Mouse (Mus musculus): Measurements from ENCODE around the gene Sstr4.

Gene Sstr4

DNA sequence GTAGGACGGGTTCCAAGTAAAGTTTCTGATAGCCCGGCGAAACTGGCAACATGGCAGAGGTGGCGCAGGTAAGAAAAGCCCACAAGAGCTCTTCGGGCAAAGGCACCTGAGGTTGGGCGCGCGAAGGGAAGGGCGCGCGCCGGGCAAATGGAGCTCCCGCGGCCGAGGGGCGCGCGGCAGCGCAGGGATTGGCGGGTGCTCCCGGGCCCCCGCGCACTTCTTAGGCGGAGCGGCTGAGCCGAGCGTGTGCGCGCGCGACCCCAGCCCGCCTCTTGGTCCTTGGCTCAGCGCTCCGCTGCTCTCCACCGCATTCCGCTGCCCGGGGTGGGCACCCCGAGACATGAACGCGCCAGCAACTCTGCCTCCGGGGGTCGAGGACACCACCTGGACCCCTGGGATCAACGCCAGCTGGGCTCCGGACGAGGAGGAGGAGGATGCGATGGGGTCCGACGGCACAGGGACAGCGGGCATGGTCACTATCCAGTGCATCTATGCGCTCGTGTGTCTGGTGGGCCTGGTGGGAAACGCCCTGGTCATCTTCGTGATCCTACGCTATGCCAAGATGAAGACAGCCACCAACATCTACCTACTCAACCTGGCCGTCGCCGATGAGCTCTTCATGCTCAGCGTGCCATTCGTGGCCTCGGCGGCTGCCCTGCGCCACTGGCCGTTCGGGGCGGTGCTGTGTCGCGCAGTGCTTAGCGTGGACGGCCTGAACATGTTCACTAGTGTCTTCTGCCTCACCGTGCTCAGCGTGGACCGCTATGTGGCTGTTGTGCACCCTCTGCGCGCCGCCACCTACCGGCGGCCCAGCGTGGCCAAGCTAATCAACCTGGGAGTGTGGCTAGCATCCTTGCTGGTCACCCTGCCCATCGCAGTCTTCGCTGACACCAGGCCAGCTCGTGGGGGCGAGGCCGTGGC is at the start of gene Sstr4:
Gene Sstr4, plus strand, starts transcription at position 214 of the 921 bp plus-strand sequence.
- DNase-seq (ENCODE audit: low spot score in 2 of 2): peak in 1 of 2 experiments; percentile 22

DNA sequence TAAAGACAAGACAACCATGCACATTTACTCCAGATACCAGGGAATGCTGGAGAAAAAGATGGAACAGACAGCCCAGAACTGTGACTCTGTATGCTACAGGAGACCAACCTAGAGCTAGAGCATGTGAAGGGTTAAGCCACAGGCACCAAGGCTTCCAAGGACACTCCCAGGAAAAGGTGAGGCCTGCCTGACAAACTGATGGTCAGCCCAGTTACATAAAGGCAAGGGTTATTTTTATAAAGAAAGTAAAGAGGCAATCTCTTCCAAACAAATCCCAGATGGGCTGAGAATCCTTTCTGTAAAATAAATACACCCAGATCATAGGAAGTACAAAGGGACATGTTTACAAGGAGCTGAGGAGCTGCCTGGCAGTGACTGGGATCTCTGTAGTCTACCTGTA is 49.8 kb upstream of the Sstr4 start:
- DNase-seq (ENCODE audit: low spot score in 2 of 2): no peak

DNA sequence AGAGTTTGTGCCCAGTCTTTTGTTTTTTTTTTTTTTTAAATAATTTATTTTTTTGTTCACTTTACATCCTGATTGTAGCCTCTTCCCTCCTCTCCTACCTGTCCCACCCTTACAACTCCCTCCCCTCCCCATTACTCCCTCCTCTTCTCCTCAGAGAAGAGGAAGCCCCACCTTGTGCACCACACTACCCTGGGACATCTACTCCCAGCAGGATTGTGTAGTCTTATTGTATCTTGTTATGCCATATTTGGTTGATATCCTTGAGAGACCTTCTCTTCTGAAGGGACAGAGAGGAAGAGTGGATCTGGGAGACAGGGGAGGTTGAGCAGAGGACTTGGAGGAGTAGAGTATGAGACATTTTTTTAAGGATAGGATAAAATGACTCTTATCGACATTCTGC is 48.2 kb upstream of the Sstr4 start:
- no peak for DNase-seq (ENCODE audit: low spot score in 2 of 2)

DNA sequence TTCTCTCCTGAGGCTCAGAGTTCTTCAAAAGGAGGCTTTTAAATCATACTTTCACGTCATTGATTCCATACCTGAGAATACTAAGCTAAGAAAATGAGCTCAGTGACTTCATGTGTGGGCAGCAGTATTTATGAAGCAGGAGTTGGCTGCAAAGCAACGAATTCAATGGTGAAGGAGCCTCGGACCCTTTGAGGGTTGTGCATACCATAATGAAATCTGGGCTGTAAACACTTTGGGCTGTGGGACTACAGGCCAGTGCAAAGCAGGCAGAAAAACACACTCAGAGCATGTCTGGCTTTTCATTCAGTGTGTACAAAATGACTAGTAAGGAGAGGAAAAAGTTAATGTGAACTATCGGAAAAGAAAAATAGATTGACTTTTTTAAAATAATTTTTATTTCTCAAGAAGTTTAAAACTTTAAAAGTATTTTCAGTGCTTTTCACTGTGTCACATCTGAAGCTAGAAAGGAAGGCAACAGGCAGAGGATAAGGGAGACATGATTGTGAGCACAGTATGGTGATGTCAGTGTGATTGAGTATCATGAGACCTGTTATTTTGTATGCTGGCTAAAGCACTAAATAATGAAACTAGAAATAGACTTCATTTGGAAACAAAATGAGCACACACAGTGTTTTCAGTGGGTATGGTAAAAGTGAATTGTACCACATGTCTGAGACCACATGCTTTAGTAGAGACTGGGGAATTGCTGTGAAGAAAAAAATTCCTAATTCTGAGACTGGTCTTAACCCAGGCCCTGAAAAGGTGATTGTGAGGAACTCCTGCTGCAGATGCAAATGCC is 45.4 kb upstream of the Sstr4 start:
- DNase-seq (ENCODE audit: low spot score in 2 of 2): no peak

DNA sequence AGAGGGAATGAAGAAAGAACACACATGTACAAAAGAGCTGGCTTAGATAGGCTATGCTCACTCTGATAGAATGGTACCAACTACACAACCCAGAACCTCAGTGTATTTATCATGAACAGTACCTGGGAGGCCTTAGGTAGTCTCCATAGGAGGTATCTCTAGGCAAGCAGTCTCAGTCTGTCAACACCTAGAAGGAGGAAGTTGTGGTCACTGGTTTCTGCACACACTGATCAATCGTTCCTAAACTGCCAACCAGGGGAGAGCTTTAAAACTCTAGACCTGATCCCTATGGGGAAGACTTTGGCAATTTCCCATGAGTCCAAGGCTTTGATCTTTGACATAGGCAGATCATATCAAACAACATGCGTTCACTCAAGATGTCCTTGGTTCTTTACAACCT is 44.7 kb upstream of the Sstr4 start:
- DNase-seq (ENCODE audit: low spot score in 2 of 2): no peak

DNA sequence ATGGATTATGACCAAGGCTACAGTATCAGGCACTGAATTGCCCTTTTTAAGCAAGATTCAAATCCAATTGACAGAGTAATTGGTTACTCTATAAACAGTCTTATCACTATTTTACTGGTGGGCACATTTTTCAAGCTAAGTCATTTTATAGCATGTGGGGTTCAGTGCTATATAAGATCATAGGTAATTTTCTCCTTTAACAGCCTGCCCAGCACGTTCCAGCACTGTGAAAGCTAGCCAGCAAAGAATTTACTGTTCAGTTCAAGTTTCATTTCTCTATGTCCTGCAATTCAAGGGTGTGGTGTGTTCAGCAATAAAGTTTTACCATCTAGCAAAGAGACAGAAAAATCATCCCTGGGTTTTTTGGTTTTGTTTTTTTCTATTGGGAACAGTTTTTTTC is 42.5 kb upstream of the Sstr4 start:
- no peak for DNase-seq (ENCODE audit: low spot score in 2 of 2)

DNA sequence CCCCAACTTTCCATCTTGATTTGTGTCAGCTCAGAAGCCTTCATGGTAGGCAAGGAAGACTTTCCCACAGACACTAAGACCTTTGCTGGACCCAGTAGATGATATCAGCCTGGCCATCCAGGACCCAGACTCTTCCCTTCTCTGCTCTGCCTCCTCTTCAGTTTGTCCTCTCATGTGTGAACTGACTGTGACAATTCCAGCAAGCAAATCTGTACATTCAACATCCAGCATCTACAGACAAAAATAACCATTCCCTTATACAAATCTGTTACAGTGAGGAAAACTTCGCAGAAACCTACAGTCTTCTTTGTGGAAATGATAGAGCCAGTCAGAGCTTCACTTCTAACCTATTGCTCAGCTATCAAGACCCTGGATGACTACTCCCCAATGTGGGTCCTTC is 38.0 kb upstream of the Sstr4 start:
- DNase-seq (ENCODE audit: low spot score in 2 of 2): no peak

DNA sequence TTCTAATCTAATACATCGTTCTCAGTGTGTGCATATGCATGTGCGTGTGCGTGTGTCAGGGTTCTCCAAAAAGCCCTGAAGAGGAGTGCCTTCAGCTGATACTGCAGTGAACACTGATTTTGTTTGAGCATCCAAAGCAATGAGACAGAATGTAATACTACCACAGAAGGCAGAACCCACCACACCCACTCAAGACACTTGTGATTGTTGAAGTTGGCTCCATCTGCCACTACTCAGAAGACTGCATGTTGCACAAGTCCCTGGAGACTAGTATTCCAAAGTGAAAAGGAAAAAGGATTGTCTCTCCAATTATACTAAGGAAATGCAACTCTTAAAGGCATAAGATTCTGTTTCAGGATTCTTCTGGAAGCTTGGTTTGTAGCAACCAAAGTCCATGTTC is 30.6 kb upstream of the Sstr4 start:
- DNase-seq (ENCODE audit: low spot score in 2 of 2): no peak

DNA sequence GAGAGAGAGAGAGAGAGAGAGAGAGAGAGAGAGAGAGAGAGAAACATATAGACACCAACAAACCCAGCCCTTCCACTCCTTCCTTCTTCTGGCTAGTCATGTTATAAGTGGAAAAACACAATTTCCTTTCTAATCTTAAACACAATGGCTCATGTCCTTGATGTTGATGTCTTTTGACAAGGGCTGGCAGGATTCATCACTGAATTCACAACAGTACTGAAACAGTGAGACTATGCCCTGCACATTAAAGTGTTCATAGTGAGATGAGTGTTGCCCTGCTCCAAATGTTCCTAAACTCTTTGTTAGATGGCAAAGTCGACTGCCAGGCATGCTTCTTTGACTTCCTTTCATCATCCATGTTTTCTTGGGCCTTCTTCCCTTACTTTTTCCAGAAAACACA is 29.9 kb upstream of the Sstr4 start:
- no peak for DNase-seq (ENCODE audit: low spot score in 2 of 2)

DNA sequence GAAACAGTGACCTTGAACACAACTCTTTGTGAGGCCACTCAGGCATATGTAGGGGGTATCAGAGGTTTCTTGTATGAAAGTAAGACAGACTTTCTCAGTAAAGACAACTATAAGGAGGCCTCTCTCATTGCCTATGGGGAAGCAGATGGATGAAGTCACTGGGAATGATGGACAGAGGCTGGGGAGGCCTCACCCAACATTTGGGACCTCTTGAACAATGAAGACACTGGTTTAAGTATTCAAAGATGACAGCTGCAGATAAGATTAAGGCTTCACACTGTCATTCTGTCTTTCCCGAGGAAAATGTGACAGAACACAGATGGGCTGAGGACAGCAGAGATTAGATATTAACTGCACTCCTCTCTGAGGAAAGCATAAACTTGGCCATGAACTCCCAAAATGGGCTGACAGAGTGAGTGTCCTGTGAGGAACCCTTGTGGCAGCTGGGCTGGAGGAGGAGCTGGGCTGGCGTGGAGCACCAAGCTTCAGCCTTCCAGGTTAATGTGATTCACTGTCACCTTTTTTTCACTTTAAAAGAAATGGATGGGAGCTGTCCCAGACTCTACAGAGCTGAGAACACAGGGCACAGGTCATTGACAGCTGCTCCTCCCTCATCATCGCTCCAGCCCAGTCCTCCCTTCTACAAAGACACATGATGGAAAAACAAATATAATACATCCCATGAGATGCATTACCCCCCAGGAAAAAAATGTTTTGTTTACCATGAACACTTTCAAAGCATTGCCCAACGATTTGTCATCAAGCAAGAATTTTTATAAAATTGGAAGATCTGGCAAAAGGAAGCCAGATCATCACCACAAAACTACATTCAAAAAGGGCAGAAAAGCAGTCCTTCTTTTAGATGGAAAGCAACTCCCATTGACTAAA is 23.2 kb upstream of the Sstr4 start:
- no peak for DNase-seq (ENCODE audit: low spot score in 2 of 2)

DNA sequence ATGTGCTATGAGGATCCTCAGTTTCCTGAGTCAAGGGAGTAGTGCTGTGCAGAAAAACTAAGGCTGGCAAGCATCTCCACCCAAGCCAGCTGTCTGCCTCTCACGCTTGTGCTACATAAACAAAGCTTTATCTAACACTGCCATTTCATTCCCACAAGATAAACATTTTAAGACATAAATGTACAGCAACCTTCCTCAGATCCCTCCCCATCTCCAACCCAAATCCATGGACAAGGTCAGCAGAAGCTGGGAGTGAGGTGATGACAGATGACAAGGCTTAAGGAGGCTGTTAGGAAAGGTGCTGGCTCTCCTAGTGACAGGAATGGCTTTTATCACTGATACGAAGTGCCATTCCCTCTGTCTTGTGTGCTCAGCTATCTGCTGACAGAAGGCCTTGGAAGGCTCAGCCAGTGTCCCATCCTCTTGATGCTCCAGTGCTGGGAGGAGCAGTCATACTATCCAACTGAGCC is 21.5 kb upstream of the Sstr4 start:
- DNase-seq (ENCODE audit: low spot score in 2 of 2): no peak

DNA sequence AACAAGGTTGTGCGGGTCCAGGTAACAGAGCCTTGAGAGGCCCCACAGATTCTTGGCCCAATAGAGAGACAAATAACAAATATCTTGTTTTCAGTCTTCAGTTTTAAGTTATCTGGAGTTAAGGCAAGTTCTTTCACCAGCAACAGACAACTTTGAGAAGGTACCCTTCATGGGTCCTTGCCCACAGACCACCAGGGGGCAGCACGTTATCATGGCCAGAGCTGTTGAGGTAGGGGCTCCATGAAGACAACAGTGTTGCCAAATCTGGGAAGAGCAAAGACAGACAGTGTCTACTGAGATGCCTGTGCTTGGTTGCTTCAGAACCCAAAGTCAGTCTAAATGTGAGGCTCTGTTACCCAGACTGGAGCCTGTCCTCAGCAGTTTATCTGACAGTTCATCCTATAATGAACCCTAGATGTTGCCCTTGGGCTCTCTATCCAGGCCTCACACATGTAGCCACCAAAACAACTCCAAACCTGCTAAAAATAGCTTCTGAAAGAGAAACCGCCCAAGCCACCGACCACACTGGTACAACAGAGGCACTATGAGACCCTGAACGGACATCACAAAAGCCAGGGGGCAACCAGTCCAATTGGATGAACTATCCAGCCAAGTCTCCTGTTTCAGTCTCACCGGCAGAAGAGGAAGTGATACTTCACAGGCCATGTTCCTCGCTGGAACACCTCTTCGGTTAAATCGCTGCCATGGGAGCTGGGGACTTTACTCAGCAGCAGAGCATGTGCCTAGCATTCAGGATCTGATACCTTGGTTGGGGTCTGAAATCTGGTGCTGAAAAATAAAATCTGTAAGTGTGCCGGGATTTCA is 19.6 kb upstream of the Sstr4 start:
- DNase-seq (ENCODE audit: low spot score in 2 of 2): peak; percentile 22 to 71

DNA sequence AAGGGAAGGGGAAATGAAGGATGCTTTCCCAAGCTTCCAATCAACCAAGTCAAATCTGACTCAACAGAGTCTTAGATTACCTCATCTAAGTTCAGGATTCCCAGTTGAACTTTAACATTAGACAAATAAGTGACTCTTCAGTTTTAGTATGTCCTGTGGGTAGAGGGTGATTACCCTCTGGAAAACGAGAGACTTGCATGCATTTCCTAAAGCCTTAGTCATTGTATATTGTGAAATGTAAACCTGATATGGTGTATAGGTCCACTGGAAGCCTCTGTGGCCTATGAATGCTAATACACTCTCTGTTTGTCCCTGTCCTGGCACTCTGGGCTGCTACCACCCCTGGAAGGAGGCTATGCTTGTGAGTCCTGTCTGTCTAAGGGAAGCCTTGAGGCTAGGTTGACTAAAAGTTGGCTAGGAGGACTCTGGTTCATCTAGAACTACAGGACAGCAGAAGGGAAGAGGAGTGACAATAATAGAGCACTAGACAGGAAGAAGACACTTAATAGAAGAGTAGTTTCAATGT is 16.3 kb upstream of the Sstr4 start:
- no peak for DNase-seq (ENCODE audit: low spot score in 2 of 2)

DNA sequence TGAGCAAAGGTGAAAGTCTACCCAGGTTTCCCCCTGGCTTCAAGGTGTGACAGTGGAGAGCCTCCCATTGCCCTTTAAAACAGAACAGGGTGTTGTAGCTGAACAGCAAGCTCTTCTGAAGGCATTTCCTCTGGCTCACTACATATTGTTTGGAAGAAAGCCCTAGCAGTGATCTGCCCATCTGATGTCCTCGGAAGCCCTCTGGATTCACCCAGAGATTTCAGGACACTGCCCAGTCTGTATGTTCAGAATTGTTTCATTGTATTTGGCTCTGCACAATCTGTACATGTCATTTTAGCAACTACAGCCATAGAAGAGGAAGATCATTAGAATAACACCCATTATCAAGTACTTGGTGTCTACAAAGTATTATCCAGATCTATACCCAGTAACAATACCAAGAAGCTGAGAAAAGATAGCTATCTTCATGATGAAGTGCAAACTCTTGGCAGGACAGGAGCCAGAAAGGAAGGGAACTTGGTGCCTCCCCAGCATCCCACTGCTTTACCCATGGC is 15.2 kb upstream of the Sstr4 start:
- no peak for DNase-seq (ENCODE audit: low spot score in 2 of 2)

DNA sequence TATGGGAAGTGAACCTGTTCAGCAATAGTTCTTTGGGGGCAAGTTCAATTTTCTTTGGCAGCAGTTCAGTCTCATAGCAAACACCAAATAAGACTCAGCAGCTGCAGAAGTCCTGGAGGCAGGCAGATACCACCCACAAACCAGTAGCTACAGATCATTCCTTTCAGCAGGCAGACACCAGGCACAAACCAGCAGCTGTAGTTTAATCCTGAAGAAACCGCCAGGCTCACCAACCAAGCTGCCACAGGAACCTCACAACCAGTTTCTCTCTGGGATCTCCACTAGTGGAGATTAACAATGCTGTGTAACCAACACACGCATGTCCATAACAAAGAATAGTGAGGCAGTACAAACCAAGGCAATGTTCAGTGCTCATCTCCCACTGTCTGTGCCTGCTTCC is 14.1 kb upstream of the Sstr4 start:
- no peak for DNase-seq (ENCODE audit: low spot score in 2 of 2)

DNA sequence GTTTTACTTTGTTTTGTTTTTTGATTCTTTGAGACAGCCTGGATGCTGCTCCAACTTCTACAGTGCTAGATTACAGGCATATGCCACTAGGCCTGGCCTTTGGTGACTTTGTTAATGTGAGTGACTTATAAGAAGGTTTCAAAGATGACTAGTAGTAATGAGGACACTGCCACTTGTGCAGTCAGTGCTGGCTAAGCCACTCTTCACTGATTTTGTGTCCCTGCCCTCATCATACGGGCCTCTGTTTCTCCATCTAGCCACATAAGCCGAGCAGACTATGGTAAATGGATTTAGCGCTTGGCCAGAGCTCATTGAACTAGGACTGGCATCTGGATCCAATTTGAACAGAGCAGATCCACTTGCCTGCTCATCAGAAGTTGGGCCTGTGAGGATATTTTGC is 8.7 kb upstream of the Sstr4 start:
- DNase-seq (ENCODE audit: low spot score in 2 of 2): no peak

DNA sequence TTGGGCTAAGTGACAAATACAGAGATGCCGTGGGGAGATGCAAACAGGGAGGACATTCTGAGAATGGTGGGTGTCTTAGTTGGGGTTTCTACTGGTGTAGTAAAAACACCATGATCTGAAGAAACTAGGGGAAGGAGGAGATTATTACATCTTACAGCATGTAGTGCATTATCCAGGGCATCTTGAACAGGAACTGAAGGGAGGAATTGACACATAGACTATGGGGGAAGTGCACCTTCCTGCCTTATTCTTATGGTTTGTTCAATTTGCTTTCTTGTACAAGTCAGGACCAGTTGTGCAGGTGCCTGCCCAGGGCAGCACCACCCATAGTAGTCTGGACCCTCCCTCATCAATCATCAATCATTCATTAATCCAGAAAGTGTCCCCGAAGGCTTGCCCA is 8.2 kb upstream of the Sstr4 start:
- DNase-seq (ENCODE audit: low spot score in 2 of 2): no peak

DNA sequence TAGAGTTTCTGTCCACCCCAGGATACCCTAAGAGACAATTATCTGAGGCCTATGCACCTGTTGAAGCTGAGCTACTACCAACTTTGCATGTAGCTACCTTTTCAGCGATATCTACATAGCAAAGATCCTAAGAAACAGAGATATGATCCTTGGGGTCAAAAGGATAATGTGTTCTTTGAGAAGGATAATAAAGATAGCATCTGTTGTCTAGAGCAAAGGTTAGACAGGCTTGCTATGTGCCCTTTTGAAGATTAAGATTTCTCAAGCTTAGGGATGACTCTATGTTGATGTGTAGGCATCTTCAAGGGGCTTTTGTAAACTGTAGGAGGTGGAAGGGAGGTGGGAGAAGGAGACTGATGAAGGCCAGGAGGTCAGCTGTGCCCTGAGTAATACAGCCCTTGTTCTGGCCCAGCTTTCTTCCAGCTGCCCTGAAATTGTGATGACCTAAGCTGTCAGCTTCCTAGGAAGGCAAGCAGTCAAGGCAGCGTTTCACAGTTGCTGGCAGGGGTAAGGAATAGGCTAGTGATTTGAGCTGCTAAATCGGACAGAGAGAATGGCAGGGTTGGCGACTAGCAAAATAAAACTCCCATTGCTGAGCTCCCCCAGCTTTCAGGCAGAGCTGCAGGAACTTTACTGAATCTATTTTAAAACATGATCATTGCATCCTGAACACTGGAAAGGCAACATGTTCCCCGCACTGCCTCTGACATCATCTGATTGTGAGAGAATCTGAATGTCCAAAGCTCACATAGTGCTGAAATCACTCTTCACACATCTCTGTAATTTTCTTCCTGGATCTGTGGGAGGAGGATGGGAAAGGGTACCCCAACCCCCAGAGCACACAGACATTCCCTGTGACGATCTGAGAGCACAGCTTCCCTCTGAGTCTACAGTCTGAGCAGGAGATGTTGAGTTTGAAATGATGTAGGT is 7.2 kb upstream of the Sstr4 start:
- no peak for DNase-seq (ENCODE audit: low spot score in 2 of 2)

DNA sequence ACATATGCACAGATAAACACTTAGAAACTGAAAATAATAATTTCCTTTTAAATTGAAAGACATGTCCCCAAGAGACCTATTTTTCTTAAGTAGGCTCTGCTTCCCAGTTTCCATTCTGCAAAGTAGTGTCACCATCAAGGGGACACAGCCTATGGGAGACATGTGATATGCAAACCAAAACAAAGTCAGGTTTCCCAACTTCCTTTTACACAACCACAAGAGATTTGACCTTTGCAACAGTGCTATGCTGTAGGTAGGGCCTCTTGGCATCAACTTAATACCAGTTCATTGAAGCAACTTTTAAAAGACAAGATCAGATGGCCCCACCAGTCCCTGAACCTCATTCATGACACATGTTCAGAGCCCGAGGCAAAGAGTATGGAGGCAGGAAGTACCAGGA is 2.0 kb upstream of the Sstr4 start:
- no peak for DNase-seq (ENCODE audit: low spot score in 2 of 2)
